Mouse (Mus musculus) ES-Bruce4 (cell line): Measurements from ENCODE around the gene Katnal1. TPM values are rescaled to one million over a fixed set of nuclear protein-coding genes. Genes with fewer than 3 reads are reported as not detected.

Experiments
- H3K27ac ChIP-seq: 2 replicates; pipeline ENCODE4 v1.5.1; 2012; ENCODE audit warnings: low read length, inconsistent platforms; ENCODE audit not compliant: insufficient read depth
- H3K27me3 ChIP-seq: 2 replicates; pipeline ENCODE4 v1.6.1; 2012; ENCODE audit warnings: mild to moderate bottlenecking, low read length, inconsistent platforms; ENCODE audit not compliant: control insufficient read depth, poor library complexity, insufficient read depth, severe bottlenecking
- H3K36me3 ChIP-seq: 2 replicates; pipeline ENCODE4 v1.6.1; 2012; ENCODE audit warnings: inconsistent platforms, mild to moderate bottlenecking, low read length, moderate library complexity; ENCODE audit not compliant: control insufficient read depth, poor library complexity, insufficient read depth, severe bottlenecking
- H3K4me1 ChIP-seq: one replicate; pipeline ENCODE4 v1.8.1; 2011; ENCODE audit warnings: low read length; ENCODE audit not compliant: control insufficient read depth, insufficient read depth
- H3K4me3 ChIP-seq: 2 replicates; pipeline ENCODE4 v1.5.1; 2011; ENCODE audit warnings: low read depth, mild to moderate bottlenecking, low read length
- H3K9ac ChIP-seq: 2 replicates; pipeline ENCODE4 v1.6.1; 2012; ENCODE audit warnings: low read depth, mild to moderate bottlenecking, inconsistent platforms; ENCODE audit not compliant: poor library complexity, severe bottlenecking
- H3K9me3 ChIP-seq: replicated peaks from 2 replicates; pipeline ENCODE4 v1.6.1; 2012; ENCODE audit warnings: mild to moderate bottlenecking, low read length, inconsistent platforms; ENCODE audit not compliant: control insufficient read depth, poor library complexity, insufficient read depth, severe bottlenecking
- CTCF ChIP-seq: IDR thresholded peaks from one replicate; pipeline ENCODE4 v1.8.1; 2011; ENCODE audit warnings: low read depth, low read length
- EP300 ChIP-seq: IDR thresholded peaks from 2 replicates; pipeline ENCODE4 v1.6.1; 2011; ENCODE audit warnings: low read depth, low read length; ENCODE audit not compliant: insufficient read depth
- POLR2A ChIP-seq: IDR thresholded peaks from one replicate; pipeline ENCODE4 v1.8.1; 2011; ENCODE audit warnings: low read length; ENCODE audit not compliant: insufficient read depth
- polyA plus RNA-seq: library from polyadenylated mRNA; stranded (reverse); fragments of >200 nt; gene quantifications from 2 replicates; pipeline ENCODE4 v1.2.4, GENCODE M21; 2011; ENCODE audit warnings: low read depth; ENCODE audit not compliant: missing spikeins, insufficient read depth, insufficient read length

The Katnal1 gene
- polyA plus RNA-seq, 1 experiment = 10.5 TPM

DNA sequence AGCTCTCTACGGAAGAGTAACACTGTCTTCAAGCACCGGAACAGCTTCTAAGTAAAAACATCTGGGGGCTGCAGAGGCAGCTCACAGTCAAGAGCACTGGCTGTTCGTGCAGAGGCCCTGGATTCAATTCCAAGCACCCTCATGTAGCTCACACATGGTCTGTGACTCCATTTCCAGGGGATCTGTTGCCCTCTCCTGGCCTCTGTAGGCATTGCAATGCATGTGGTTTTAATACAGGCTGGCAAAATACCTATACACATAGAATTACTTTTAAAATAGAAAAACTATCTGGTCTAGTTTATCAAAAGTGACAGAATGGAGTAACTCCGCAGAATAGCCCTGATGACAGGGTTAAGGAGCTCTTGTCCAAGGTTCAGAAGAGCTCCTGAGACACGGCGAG, 49.9 kb downstream of the Katnal1 start:
- H3K27ac ChIP-seq = no peak overlapping the region
- H3K4me3 ChIP-seq = no peak overlapping the region
- no peaks in the 10 kb centered on the region for H3K4me1 ChIP-seq
- TF ChIP-seq CTCF (peak; percentile 48), EP300 (no peak)
- H3K9ac ChIP-seq = no peak overlapping the region
- no peaks in the 10 kb centered on the region for H3K36me3 ChIP-seq
- H3K27me3 ChIP-seq = no peaks in the 10 kb centered on the region
- H3K9me3 ChIP-seq = no peaks in the 10 kb centered on the region

DNA sequence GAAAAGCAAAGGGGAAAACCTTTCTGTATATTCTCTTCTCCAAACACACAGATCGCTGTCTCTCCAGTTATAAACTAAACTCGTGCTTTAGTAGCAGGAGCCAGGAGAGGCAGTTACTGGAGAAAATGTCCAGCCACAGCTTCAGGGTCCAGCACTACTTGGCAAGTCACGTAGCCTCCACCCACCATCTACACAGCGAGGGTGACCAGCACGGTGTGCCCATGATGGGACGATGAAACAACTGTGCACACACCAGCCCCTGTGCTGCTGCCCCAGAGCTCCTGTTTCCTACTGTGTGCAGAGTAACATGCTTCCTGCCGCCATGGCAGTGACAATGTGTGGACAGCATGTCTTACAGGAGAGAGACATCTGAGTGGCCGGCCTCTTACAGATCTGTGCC, 56.0 kb downstream of the Katnal1 start:
- peaks cover 4% of the 10 kb centered on the region for H3K4me1 ChIP-seq
- no peak overlapping the region for H3K27ac ChIP-seq
- H3K9me3 ChIP-seq = no peaks in the 10 kb centered on the region
- H3K9ac ChIP-seq = no peak overlapping the region
- no peak for TF ChIP-seq CTCF
- TF ChIP-seq POLR2A = no peak
- TF ChIP-seq EP300 = no peak
- H3K4me3 ChIP-seq = no peak overlapping the region
- no peaks in the 10 kb centered on the region for H3K36me3 ChIP-seq
- H3K27me3 ChIP-seq = no peaks in the 10 kb centered on the region

DNA sequence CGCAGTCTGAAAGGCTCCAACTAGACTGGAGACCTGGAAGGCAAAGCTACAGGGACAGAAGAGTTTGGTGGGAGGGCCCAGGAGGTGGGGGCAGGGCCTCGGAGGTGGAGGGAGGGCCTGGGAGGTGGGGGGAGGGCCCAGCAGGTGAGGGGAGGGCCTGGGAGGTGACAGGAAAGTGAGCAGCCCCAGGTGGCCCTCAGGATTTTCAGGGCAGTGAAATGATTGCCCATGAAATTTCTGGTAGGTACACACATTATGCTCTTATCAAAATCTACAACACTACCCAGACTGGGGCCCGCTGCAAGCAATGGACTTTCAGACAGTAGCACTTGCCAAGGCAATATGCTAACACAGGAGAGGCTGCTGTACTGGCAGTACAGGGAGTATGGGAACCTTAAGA, 59.5 kb downstream of the Katnal1 start:
- TF ChIP-seq CTCF (no peak), EP300 (no peak), POLR2A (no peak)
- Histone ChIP-seq H3K27me3 (no peaks in the 10 kb centered on the region), H3K27ac (no peak overlapping the region), H3K9ac (no peak overlapping the region), H3K9me3 (no peaks in the 10 kb centered on the region), H3K36me3 (no peaks in the 10 kb centered on the region), H3K4me3 (no peak overlapping the region), H3K4me1 (peaks cover 4% of the 10 kb centered on the region)

DNA sequence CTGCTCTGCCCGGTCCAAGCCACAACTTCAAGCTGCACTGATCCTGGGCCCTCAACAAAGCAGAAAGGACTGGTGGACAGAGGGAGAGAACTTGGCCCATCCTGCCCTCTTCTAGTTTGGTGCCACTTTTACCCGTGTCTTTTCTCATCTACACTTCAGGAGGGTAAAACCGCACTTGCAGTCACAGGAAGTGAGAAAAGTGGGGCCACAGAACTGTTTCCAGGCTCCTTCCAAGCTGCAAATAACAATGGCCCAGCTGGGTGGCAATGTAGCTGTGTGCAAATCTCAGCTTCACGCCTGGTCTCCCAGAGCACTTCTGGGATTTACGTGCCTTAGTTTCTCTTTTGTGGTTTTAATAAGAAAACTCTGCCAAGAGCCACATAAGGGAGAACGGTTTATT, 61.4 kb downstream of the Katnal1 start:
- peaks cover 4% of the 10 kb centered on the region for H3K4me1 ChIP-seq
- no peak overlapping the region for H3K4me3 ChIP-seq
- H3K9ac ChIP-seq = no peak overlapping the region
- no peaks in the 10 kb centered on the region for H3K36me3 ChIP-seq
- TF ChIP-seq EP300 (no peak), CTCF (no peak), POLR2A (no peak)
- no peaks in the 10 kb centered on the region for H3K27me3 ChIP-seq
- no peaks in the 10 kb centered on the region for H3K9me3 ChIP-seq
- H3K27ac ChIP-seq = no peak overlapping the region

DNA sequence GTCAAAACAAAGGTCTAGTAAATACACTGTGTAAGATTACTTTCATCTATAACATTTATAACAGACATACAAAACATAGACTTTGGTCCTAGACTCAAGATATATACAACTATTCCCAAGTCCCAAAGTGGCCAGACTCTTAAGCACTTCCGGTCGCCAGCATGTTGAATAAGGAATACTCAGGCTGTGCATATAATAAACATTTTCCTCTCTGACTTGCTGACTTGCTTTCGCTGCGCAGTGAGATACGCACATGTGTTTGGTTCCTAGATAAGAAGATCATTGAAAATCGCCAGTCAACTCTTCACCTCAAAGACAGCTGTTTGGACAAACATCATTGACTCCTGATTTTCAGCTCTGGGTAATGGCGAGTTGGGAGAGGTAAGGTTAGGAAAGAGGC, 61.9 kb downstream of the Katnal1 start:
- no peak overlapping the region for H3K9ac ChIP-seq
- peaks cover 5% of the 10 kb centered on the region for H3K4me1 ChIP-seq
- H3K36me3 ChIP-seq = no peaks in the 10 kb centered on the region
- H3K27me3 ChIP-seq = no peaks in the 10 kb centered on the region
- no peaks in the 10 kb centered on the region for H3K9me3 ChIP-seq
- H3K4me3 ChIP-seq = no peak overlapping the region
- TF ChIP-seq POLR2A = no peak
- no peak for TF ChIP-seq EP300
- no peak for TF ChIP-seq CTCF
- no peak overlapping the region for H3K27ac ChIP-seq

DNA sequence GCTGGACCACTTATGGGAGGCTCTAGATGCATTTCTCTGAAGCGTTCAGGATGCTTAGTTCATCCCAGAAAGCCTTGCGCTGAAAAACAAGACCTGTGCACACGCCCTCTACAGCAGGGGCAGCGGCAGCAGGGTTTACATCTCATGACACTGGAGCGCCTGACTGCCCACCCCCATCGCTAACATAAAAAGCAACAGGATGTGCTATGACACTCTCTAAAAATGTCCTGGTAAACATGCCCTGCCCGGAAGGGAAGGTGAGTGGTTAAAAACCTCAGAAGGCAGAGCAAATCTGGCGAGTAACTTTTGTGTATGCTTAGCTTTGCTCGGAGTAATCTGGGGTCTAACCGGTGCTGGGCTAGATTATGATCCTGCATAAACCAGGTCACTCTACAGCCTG, 62.5 kb downstream of the Katnal1 start:
- no peaks in the 10 kb centered on the region for H3K27me3 ChIP-seq
- H3K4me1 ChIP-seq = peaks cover 5% of the 10 kb centered on the region
- no peak overlapping the region for H3K9ac ChIP-seq
- no peaks in the 10 kb centered on the region for H3K9me3 ChIP-seq
- H3K36me3 ChIP-seq = no peaks in the 10 kb centered on the region
- no peak overlapping the region for H3K4me3 ChIP-seq
- TF ChIP-seq EP300 (no peak), POLR2A (no peak), CTCF (no peak)
- H3K27ac ChIP-seq = no peak overlapping the region
